ENCODE assay signal across 12 mouse cellular contexts in genomic region chr1:170550649-170551440, GRCm38 (mm10). TPM values are rescaled to one million over a fixed set of nuclear protein-coding genes. Genes with fewer than 3 reads are reported as not detected.
DNase-seq lines count a peak whose midpoint lies in the region; ATAC-seq lines count a peak whose summit lies in the region.
"Had no signal": no experiment of that assay in that cellular context is flagged by ENCODE, and none has a peak within 500 bp of the region (broad histone marks: within the 10 kb centered on the region; RNA-seq: fewer than 3 reads in every experiment).

No protein-coding gene starts in this region.

- peak overlapping the region; percentile 23; the same call in 1 of the 2 replicates for H3K27ac ChIP-seq in lung, embryonic 16.5 days (ENCODE audit: low read length)
- no peak overlapping the region for H3K27ac ChIP-seq in neural tube, embryonic 15.5 days (replicated peaks)
- H3K27ac ChIP-seq: liver, embryonic 14.5 days; midbrain, embryonic 13.5 days; neural tube, embryonic 12.5 days had no signal

- no peak overlapping the region for H3K9ac ChIP-seq in lung, embryonic 16.5 days (ENCODE audit: low read length)
- H3K9ac ChIP-seq in neural tube, embryonic 15.5 days (replicated peaks): no peak overlapping the region
- H3K9ac ChIP-seq: liver, embryonic 14.5 days; midbrain, embryonic 13.5 days; neural tube, embryonic 12.5 days had no signal

- intact Hi-C loops in heart, postnatal 10 days (cut with DNase I): no loop called here

- no peak for ATAC-seq in lung, embryonic 16.5 days (ENCODE audit: low read depth)
- no peak for ATAC-seq in neural tube, embryonic 15.5 days (ENCODE audit: low FRiP score)
- ATAC-seq: midbrain, embryonic 13.5 days had no signal

- H3K27me3 ChIP-seq in lung, embryonic 16.5 days (ENCODE audit: control insufficient read depth, insufficient read depth, low read depth, low read length): no peaks in the 10 kb centered on the region
- H3K27me3 ChIP-seq in neural tube, embryonic 15.5 days (replicated peaks): no peaks in the 10 kb centered on the region
- H3K27me3 ChIP-seq: midbrain, embryonic 13.5 days; neural tube, embryonic 12.5 days had no signal

- H3K4me2 ChIP-seq in lung, embryonic 16.5 days (ENCODE audit: low read depth, low read length): no peak overlapping the region
- H3K4me2 ChIP-seq in neural tube, embryonic 15.5 days: no peak overlapping the region
- H3K4me2 ChIP-seq: midbrain, embryonic 13.5 days; neural tube, embryonic 12.5 days had no signal

- no peak overlapping the region for H3K4me3 ChIP-seq in lung, embryonic 16.5 days (ENCODE audit: low read length)
- H3K4me3 ChIP-seq in neural tube, embryonic 15.5 days (replicated peaks): no peak overlapping the region
- H3K4me3 ChIP-seq: midbrain, embryonic 13.5 days; neural tube, embryonic 12.5 days had no signal

- WGBS in lung, embryonic 16.5 days: 30% methylated on average over 8 of the region's 8 CpGs
- 56% methylated on average over 8 of the region's 8 CpGs for WGBS in neural tube, embryonic 15.5 days

- H3K4me1 ChIP-seq in lung, embryonic 16.5 days (replicated peaks; ENCODE audit: control insufficient read depth, insufficient read depth, low read length): peaks cover 11% of the 10 kb centered on the region
- peaks cover 16% of the 10 kb centered on the region; the same call in 1 of the 2 replicates for H3K4me1 ChIP-seq in neural tube, embryonic 15.5 days
- H3K4me1 ChIP-seq: midbrain, embryonic 13.5 days; neural tube, embryonic 12.5 days had no signal

- DNase-seq in adrenal gland, adult 2 months: peak; percentile 40
- no peak for DNase-seq in adrenal gland, adult 8-10 months
- DNase-seq in lung, postnatal 14 days: no peak
- DNase-seq in heart, postnatal 10 days: peak; percentile 71
- peak; percentile 17 to 47 for DNase-seq in kidney, postnatal 36 days
- no peak for DNase-seq in cerebellum, postnatal 14 days
- DNase-seq: thymus, postnatal 25 days had no signal

- H3K36me3 ChIP-seq in lung, embryonic 16.5 days (ENCODE audit: control insufficient read depth, insufficient read depth, low read length): no peaks in the 10 kb centered on the region
- no peaks in the 10 kb centered on the region for H3K36me3 ChIP-seq in neural tube, embryonic 15.5 days
- H3K36me3 ChIP-seq: midbrain, embryonic 13.5 days; neural tube, embryonic 12.5 days had no signal

- no peaks in the 10 kb centered on the region for H3K9me3 ChIP-seq in lung, embryonic 16.5 days (ENCODE audit: control insufficient read depth, low read length)
- H3K9me3 ChIP-seq in neural tube, embryonic 15.5 days (replicated peaks): no peaks in the 10 kb centered on the region
- H3K9me3 ChIP-seq: midbrain, embryonic 13.5 days had no signal

RNA-seq across cellular contexts. Expression of gene Nos1ap, which starts 38.8 kb away (rescaled TPM):
- total RNA-seq in adrenal gland, adult 2 months (2021): 10 to 100 TPM; 22.0 to 24.1 TPM
- polyA plus RNA-seq in adrenal gland, adult 2 months (2012; rRNA removed): 44.8 and 49.3 TPM in 2 replicates
- total RNA-seq in adrenal gland, adult 8-10 months (2022): 10 to 100 TPM; 19.9 to 46.9 (median 29.7) TPM
- 7.1 and 8.8 TPM in 2 replicates for polyA plus RNA-seq in lung, embryonic 16.5 days (2015; fragmentation: Nextera tagmentation; extraction: Ambion mirVana)
- total RNA-seq in heart, postnatal 10 days (2021): 10 to 100 TPM; 17.7 to 22.5 TPM
- 18.9 and 19.0 TPM in 2 replicates for polyA plus RNA-seq in neural tube, embryonic 15.5 days (2015; fragmentation: Nextera tagmentation; extraction: Ambion mirVana)

Comparison
In these comparisons a context has a peak if more than half of its experiments do, and no peak if none do; other contexts are left out.
1. DNase-seq: peak in adrenal gland, adult 2 months (single experiment), heart, postnatal 10 days (2 of 2) and kidney, postnatal 36 days (2 of 2); none in adrenal gland, adult 8-10 months (single experiment), lung, postnatal 14 days (single experiment) and cerebellum, postnatal 14 days (0 of 2).